Mouse (Mus musculus) intestine, postnatal 0 days (tissue): ENCODE measurements around the gene Herc1. TPM values are rescaled to one million over a fixed set of nuclear protein-coding genes. Genes with fewer than 3 reads are reported as not detected.
A peak's percentile ranks its signal among the peaks of the same experiment; 100 is the strongest.

Experiments used
- ATAC-seq: fragments of 200-750 bp; cut with Nextera tagmentation; 2 replicates; pipeline ENCODE4 v1.8.0; 2017; ENCODE audit warnings: mild to moderate bottlenecking, moderate TSS enrichment, moderate library complexity
- H3K27ac ChIP-seq: fragments of 300-500 bp; sonication (generic); 2 replicates; pipeline ENCODE4 v1.5.1; 2014; ENCODE audit warnings: mild to moderate bottlenecking, low read depth, low read length, moderate library complexity
- H3K27me3 ChIP-seq: fragments of 300-500 bp; sonication (generic); replicated peaks from 2 replicates; pipeline ENCODE4 v1.6.1; 2014; ENCODE audit warnings: low read length, mixed read lengths; ENCODE audit not compliant: control insufficient read depth, insufficient read depth
- H3K36me3 ChIP-seq: fragments of 300-500 bp; sonication (generic); 2 replicates; pipeline ENCODE4 v1.6.1; 2014; ENCODE audit warnings: mild to moderate bottlenecking, moderate library complexity; ENCODE audit not compliant: control insufficient read depth, insufficient read depth
- H3K4me1 ChIP-seq: fragments of 300-500 bp; sonication (generic); replicated peaks from 2 replicates; pipeline ENCODE4 v1.6.1; 2014; ENCODE audit warnings: antibody characterized with exemption, low read length, mixed read lengths; ENCODE audit not compliant: control insufficient read depth, insufficient read depth
- H3K4me2 ChIP-seq: fragments of 300-500 bp; sonication (generic); replicated peaks from 2 replicates; pipeline ENCODE4 v1.6.1; 2014; ENCODE audit warnings: low read depth, mild to moderate bottlenecking, moderate library complexity
- H3K4me3 ChIP-seq: fragments of 300-500 bp; sonication (generic); 2 replicates; pipeline ENCODE4 v1.5.1; 2014; ENCODE audit warnings: low read depth, low read length
- H3K9ac ChIP-seq: fragments of 300-500 bp; sonication (generic); 2 replicates; pipeline ENCODE4 v1.6.1; 2014; ENCODE audit warnings: mild to moderate bottlenecking, low read depth, low read length
- H3K9me3 ChIP-seq: fragments of 300-500 bp; sonication (generic); 2 replicates; pipeline ENCODE4 v1.6.1; 2016; ENCODE audit warnings: mixed run types; ENCODE audit not compliant: control insufficient read depth
- CTCF ChIP-seq: sonication (generic); IDR thresholded peaks from 2 replicates; pipeline ENCODE4 v1.5.1; 2016; ENCODE audit warnings: low read depth, mild to moderate bottlenecking, control low read depth, antibody characterized with exemption, moderate library complexity
- WGBS: fragments of 180-500 bp; shearing (Covaris S2); extraction: QIAGEN DNeasy Blood & Tissue Kit; methylation state at CpG from one replicate; pipeline ENCODE4 v1.1.7; 2014; 5-methylcytosine and 5-hydroxymethylcytosine counted together
- polyA plus RNA-seq: library from polyadenylated mRNA; unstranded; fragments of >200 nt; fragmentation: Nextera tagmentation; extraction: Ambion mirVana; gene quantifications from 2 replicates; pipeline ENCODE4 v1.2.1, GENCODE M21; 2015

The Herc1 gene
- polyA plus RNA-seq, 1 experiment from 2014 or later, result 7.2 TPM

DNA sequence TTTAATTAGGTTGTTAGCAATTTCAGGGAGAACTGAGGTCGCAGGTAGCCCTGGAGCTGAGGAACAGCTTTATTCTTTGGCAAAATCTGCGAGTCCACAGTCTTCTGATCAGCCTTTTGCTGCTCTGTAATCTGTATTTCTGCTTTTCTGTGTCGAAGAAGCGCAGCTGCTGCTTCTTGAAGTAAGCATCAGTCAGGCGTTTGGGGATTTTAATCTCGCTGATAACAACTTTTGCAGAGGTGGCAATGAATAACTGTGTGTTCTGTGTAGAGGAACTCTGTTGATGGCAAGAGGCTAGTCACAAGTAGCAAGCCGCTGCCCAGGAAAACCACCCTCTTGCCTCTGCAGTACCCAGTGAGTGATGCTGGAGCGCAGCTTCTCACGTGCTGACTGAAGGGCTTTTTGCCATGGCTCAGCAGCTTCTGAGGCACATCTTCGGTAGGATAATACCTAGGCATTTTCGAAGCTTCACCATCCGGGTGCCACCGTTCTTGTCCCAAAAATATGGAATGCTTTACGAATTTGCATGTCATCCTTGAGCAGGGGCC lies 10.0 kb downstream of the Herc1 start:
- no peaks in the 10 kb centered on the region for H3K27me3 ChIP-seq
- no peak overlapping the region for H3K9ac ChIP-seq
- H3K9me3 ChIP-seq, result no peaks in the 10 kb centered on the region
- no peak overlapping the region for H3K4me3 ChIP-seq
- no peaks in the 10 kb centered on the region for H3K4me1 ChIP-seq
- TF ChIP-seq CTCF, result no peak
- H3K4me2 ChIP-seq, result no peak overlapping the region
- no peaks in the 10 kb centered on the region for H3K36me3 ChIP-seq
- WGBS, result 84% methylated on average over 14 of the region's 14 CpGs
- no peak for ATAC-seq
- no peak overlapping the region for H3K27ac ChIP-seq

DNA sequence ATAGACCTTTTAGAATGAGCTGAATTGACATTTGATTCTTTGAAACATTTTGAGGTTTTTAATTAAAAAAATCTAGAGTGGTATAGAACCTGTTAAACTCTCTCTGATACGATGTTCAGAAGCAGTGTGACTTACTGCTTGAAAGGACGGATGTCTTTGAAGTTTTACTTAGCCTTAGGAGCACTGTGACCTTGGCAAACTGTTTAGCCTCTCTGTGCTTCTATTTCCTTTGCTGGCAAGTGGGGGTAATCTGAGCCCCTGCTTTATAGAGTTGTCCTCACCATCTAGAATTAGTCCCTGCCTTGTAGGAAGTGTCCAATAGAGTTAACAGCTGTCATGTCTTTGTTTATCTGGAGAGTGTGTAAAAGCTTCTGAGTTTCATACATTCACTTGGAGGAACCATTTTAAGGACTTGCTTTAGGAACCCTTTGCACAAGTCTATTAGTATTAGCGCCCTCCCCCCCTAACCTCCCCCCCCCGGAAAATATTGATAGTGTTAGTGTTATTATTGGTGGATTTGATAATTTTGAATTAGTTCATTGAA lies 18.7 kb downstream of the Herc1 start:
- ATAC-seq, result no peak
- Histone ChIP-seq H3K4me1 (no peaks in the 10 kb centered on the region), H3K36me3 (peaks cover 6% of the 10 kb centered on the region; the same call in 1 of the 2 replicates), H3K9me3 (no peaks in the 10 kb centered on the region), H3K27me3 (no peaks in the 10 kb centered on the region), H3K27ac (no peak overlapping the region), H3K4me3 (no peak overlapping the region), H3K9ac (no peak overlapping the region), H3K4me2 (no peak overlapping the region)
- WGBS, result 79% methylated on average over 4 of the region's 4 CpGs
- no peak for TF ChIP-seq CTCF

DNA sequence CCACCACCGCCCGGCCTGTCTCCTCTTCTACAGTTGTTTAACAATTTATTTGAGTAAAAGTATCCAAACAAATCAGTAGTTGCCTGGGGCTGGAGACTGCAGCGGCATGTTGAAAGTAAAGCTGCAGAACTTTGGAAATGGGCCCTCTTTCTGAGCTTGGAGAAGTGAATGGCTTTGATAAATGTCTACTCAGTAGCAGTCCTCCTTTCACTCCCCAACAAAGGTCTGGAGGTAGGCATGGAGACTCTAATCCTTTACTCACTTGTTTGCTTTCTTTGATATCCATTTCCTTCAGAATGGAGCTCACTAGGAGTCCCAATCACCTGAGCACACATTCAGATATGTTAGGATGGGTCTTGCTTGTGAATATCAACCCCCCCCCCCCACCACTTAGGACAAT lies 20.1 kb downstream of the Herc1 start:
- 75% methylated on average over 3 of the region's 3 CpGs for WGBS
- H3K9me3 ChIP-seq, result no peaks in the 10 kb centered on the region
- no peak for ATAC-seq
- H3K36me3 ChIP-seq, result peaks cover 9% of the 10 kb centered on the region; the same call in 1 of the 2 replicates
- H3K27me3 ChIP-seq, result no peaks in the 10 kb centered on the region
- H3K27ac ChIP-seq, result no peak overlapping the region
- no peak for TF ChIP-seq CTCF
- H3K4me1 ChIP-seq, result no peaks in the 10 kb centered on the region
- no peak overlapping the region for H3K4me3 ChIP-seq
- no peak overlapping the region for H3K4me2 ChIP-seq
- no peak overlapping the region for H3K9ac ChIP-seq

DNA sequence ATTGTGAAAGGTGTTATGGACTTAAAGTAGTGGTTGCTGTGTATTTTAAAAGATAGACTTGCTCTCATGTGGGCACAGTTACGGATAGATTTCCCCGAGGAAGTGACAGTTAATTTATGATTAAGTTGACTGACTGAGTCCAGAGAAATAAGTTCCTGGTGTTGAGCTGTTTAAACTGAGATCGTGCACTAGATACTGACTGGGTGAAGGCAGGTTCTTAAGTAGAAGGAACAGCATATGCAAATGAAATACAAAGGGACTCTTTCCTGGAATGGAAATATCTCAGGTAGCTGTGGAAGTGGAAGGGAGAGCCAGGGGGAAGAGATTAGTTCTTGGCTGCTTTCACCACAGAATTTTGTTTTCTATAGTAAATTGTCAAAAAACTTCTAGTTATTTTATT lies 20.6 kb downstream of the Herc1 start:
- ATAC-seq, result no peak
- H3K9ac ChIP-seq, result no peak overlapping the region
- TF ChIP-seq CTCF, result no peak
- 27% methylated on average over 3 of the region's 3 CpGs for WGBS
- H3K4me3 ChIP-seq, result no peak overlapping the region
- H3K27ac ChIP-seq, result no peak overlapping the region
- peaks cover 9% of the 10 kb centered on the region; the same call in 1 of the 2 replicates for H3K36me3 ChIP-seq
- H3K4me2 ChIP-seq, result no peak overlapping the region
- no peaks in the 10 kb centered on the region for H3K9me3 ChIP-seq
- no peaks in the 10 kb centered on the region for H3K4me1 ChIP-seq
- H3K27me3 ChIP-seq, result no peaks in the 10 kb centered on the region

DNA sequence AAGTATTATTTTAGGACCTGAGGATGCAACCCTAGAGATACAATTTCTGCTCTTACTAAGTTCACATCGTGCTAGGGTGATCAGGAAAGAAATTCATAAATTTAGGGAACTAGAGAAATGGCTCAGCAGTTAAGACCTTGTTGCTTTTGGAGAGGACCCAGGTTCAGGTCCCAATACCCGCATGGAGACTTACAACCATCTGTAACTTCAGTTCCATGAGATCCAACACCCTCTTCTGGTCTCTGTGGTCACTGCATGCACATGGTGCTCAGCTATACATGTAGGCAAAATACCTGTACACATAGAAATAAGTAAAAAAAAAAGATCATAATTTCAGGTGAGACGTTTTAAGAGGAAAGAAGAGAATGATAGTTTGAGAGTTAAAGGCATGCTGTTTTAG lies 23.2 kb downstream of the Herc1 start:
- no peak overlapping the region for H3K27ac ChIP-seq
- H3K36me3 ChIP-seq, result peaks cover 19% of the 10 kb centered on the region; the same call in 1 of the 2 replicates
- H3K4me2 ChIP-seq, result no peak overlapping the region
- no peaks in the 10 kb centered on the region for H3K9me3 ChIP-seq
- ATAC-seq, result no peak
- H3K4me1 ChIP-seq, result no peaks in the 10 kb centered on the region
- WGBS, result 93% methylated on average over 3 of the region's 3 CpGs
- no peaks in the 10 kb centered on the region for H3K27me3 ChIP-seq
- no peak overlapping the region for H3K4me3 ChIP-seq
- TF ChIP-seq CTCF, result peak; percentile 45
- H3K9ac ChIP-seq, result no peak overlapping the region

DNA sequence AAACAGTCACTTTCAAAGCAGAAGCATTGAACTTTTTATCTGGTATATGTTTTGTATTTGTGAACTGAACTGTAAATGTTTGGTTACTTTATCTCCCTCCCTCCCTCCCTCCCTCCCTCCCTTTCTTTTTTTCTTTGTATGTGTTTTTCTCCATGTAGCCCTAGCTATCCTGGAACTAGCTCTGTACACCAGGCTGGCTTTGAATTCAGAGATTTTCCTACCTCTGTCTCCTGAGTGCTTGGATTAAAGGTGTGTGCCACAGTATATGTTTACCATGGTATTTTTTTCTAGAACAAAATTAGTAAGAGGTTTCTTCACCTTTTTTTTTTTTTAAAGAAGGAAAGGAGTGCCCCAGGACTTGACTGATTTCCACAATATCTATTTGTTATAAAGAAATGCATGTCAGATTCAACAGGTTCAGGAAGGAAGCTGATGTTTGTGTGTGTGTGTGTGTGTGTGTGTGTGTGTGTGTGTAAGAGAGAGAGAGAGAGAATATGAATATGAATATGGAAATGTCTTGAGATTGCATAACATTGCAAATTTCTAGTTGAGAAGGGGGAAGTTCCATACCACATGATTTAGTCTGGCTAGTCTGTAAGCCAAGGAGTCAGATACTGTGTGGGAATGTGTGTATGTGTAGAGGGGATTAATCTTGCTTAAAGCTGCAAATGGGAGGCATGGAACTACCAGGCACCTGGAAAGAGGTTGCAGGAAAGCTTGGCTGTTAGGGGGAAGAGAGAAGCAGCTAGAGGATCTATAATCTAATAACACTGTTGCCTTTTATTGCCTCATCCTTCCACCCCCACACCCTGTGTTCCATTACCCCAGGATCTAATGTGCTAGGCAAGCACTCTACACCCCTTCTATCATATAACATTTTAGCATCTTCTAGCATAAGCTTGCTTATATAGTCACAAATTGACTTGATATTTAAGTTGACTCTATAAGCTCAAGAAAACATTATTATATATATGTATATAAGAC lies 24.5 kb downstream of the Herc1 start:
- TF ChIP-seq CTCF, result no peak
- ATAC-seq, result no peak

More for the DNA sequence above, 24.5 kb downstream of the Herc1 start:
- Histone ChIP-seq H3K4me1 (no peaks in the 10 kb centered on the region), H3K9me3 (no peaks in the 10 kb centered on the region), H3K4me3 (no peak overlapping the region), H3K4me2 (no peak overlapping the region), H3K27me3 (no peaks in the 10 kb centered on the region), H3K36me3 (peaks cover 19% of the 10 kb centered on the region; the same call in 1 of the 2 replicates), H3K27ac (no peak overlapping the region), H3K9ac (no peak overlapping the region)
